Mouse (Mus musculus) v-Abl transformed pro-B cells (cell line): ENCODE data around the gene Ganab.

Source experiments
- in situ Hi-C, 2 experiments: fragments of 400-800 bp; cut with MboI; formaldehyde crosslinking; loops; one replicate each; pipeline ENCODE4 v1.15.1; 2025; ENCODE audit not compliant: unreplicated experiment in 2 of 2

The Ganab gene

GRCm38 (mm10) chr19:8897865-8898495 is at the start of gene Ganab:
Gene Ganab (plus strand): TSS chr19:8898071.
- in situ Hi-C loops, result loop anchor here in 1 of 2 experiments (25.0 kb wide), 1 partner anchor 1411 kb away; the partner anchor contains the start of genes Atl3 and Rtn3

GRCm38 (mm10) chr19:8848356-8848755 is 49.5 kb upstream of the Ganab start:
- in situ Hi-C loops, result loop anchor here (10.0 to 25.0 kb wide), 5 partner anchors 261 to 1339 kb away; partner anchors contain the start of genes Fads1 (in 1 of the 2), Scgb2a2 (in 1 of the 2) and Slc22a8 (in 1 of the 2)

- in situ Hi-C loops, result loop anchor here (10.0 to 25.0 kb wide), 3 partner anchors 112 to 994 kb away; partner anchors contain the start of genes Eef1g (in 1 of the 2), Scgb2a2 (in 1 of the 2) and Tut1 (in 1 of the 2)
Measured at GRCm38 (mm10) chr19:8850402-8850901, 47.4 kb upstream of the Ganab start, which contains the start of gene Lrrn4cl. Gene Lrrn4cl (plus strand): TSS chr19:8850768.

GRCm38 (mm10) chr19:8851639-8852038 is 46.2 kb upstream of the Ganab start:
- in situ Hi-C loops, result loop anchor here (10.0 to 25.0 kb wide), 3 partner anchors 111 to 993 kb away; partner anchors contain the start of genes Eef1g (in 1 of the 2), Scgb2a2 (in 1 of the 2) and Tut1 (in 1 of the 2)

- in situ Hi-C loops, result loop anchor here (10.0 to 25.0 kb wide), 3 partner anchors 110 to 992 kb away; partner anchors contain the start of genes Eef1g (in 1 of the 2), Scgb2a2 (in 1 of the 2) and Tut1 (in 1 of the 2)
Measured at GRCm38 (mm10) chr19:8852236-8852928, 45.5 kb upstream of the Ganab start.

GRCm38 (mm10) chr19:8853117-8853516 is 44.8 kb upstream of the Ganab start:
- in situ Hi-C loops, result loop anchor here (10.0 to 25.0 kb wide), 3 partner anchors 109 to 992 kb away; partner anchors contain the start of genes Eef1g (in 1 of the 2), Scgb2a2 (in 1 of the 2) and Tut1 (in 1 of the 2)

GRCm38 (mm10) chr19:8857689-8858088 is 40.2 kb upstream of the Ganab start:
- in situ Hi-C loops, result loop anchor here (5.0 to 25.0 kb wide), 5 partner anchors 105 to 987 kb away; partner anchors contain the start of genes Eef1g (in 1 of the 2), Scgb2a2 (in 1 of the 2) and Tut1 (in 1 of the 2)

GRCm38 (mm10) chr19:8859018-8859417 is 38.9 kb upstream of the Ganab start:
- in situ Hi-C loops, result loop anchor here (5.0 to 25.0 kb wide), 5 partner anchors 103 to 986 kb away; partner anchors contain the start of genes Eef1g (in 1 of the 2), Scgb2a2 (in 1 of the 2) and Tut1 (in 1 of the 2)

GRCm38 (mm10) chr19:8864265-8864664 is 33.6 kb upstream of the Ganab start:
- in situ Hi-C loops, result loop anchor here in 1 of 2 experiments (25.0 kb wide), 1 partner anchor 98 kb away; the partner anchor contains the start of genes Eef1g and Tut1

GRCm38 (mm10) chr19:8870381-8870780 is 27.5 kb upstream of the Ganab start:
- in situ Hi-C loops, result loop anchor here in 1 of 2 experiments (25.0 kb wide), 1 partner anchor 92 kb away; the partner anchor contains the start of genes Eef1g and Tut1

- in situ Hi-C loops, result loop anchor here in 1 of 2 experiments (25.0 kb wide), 1 partner anchor 91 kb away; the partner anchor contains the start of genes Eef1g and Tut1
Measured at GRCm38 (mm10) chr19:8870838-8871237, 27.0 kb upstream of the Ganab start.

GRCm38 (mm10) chr19:8871267-8872186 is 26.3 kb upstream of the Ganab start, which contains the start of gene Ubxn1:
Gene Ubxn1 (plus strand): TSS chr19:8871496.
- in situ Hi-C loops, result loop anchor here in 1 of 2 experiments (25.0 kb wide), 1 partner anchor 91 kb away; the partner anchor contains the start of genes Eef1g and Tut1

- in situ Hi-C loops, result loop anchor here in 1 of 2 experiments (25.0 kb wide), 1 partner anchor 90 kb away; the partner anchor contains the start of genes Eef1g and Tut1
Measured at GRCm38 (mm10) chr19:8872266-8872840, 25.5 kb upstream of the Ganab start.

GRCm38 (mm10) chr19:8875031-8875430 is 22.8 kb upstream of the Ganab start:
- in situ Hi-C loops, result loop anchor here in 1 of 2 experiments (25.0 kb wide), 1 partner anchor 1388 kb away; the partner anchor contains the start of genes Atl3 and Rtn3

- in situ Hi-C loops, result loop anchor here in 1 of 2 experiments (5.0 to 25.0 kb wide), 2 partner anchors 82 to 1393 kb away; partner anchors contain the start of genes Atl3 and Rtn3
Measured at GRCm38 (mm10) chr19:8880311-8881033, 17.4 kb upstream of the Ganab start, which contains the start of gene Uqcc3. Gene Uqcc3 (minus strand): TSS chr19:8880923.

- in situ Hi-C loops, result loop anchor here in 1 of 2 experiments (5.0 to 25.0 kb wide), 2 partner anchors 81 to 1394 kb away; partner anchors contain the start of genes Atl3 and Rtn3
Measured at GRCm38 (mm10) chr19:8881034-8881392, 16.9 kb upstream of the Ganab start.

- in situ Hi-C loops, result loop anchor here in 1 of 2 experiments (5.0 to 25.0 kb wide), 2 partner anchors 79 to 1396 kb away; partner anchors contain the start of genes Atl3 and Rtn3
Measured at GRCm38 (mm10) chr19:8883616-8884015, 14.3 kb upstream of the Ganab start, which contains the start of the genes Lbhd1 and Gm49403. Gene Lbhd1 (plus strand): TSS chr19:8883732. Gene Gm49403 (plus strand): TSS chr19:8883930.
